Mouse (Mus musculus): ENCODE results near the gene Plch2. TPM values are rescaled to one million over a fixed set of nuclear protein-coding genes. Genes with fewer than 3 reads are reported as not detected.

Gene Plch2
- polyA plus RNA-seq (2015; fragmentation: Nextera tagmentation; extraction: Ambion mirVana) = 3.6 and 3.8 TPM in 2 replicates

DNA sequence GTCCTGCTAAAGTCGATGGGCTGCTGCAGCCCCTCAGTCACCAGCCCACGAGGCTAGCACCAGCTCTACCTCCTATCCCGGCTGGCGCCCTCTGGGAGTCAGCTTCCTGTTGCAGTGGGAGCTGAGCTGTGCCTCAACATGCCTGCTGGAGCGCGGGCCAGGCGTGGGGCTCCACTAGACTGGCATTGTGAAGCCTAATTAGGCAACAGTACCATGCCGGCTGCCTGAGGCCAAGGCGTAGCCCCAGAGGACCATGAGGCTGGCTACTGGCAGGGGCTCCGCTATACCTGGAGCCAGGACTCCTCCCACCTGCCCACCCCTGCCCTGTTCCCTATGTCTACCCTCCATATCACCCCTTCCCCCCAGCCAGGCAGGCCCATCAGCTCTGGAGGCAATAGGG, at the start of gene Plch2:
Plch2 (minus strand) TSS at position 61 of the 400 bp plus-strand sequence.
- H3K27ac ChIP-seq (ENCODE audit: low read length) = no peak within 1 kb of the TSS
- no peak within 1 kb of the TSS for H3K9ac ChIP-seq (replicated peaks; ENCODE audit: low read length)
- no peak; the same call in 1 of the 2 replicates for ATAC-seq (ENCODE audit: low FRiP score, low TSS enrichment)
- H3K9me3 ChIP-seq (ENCODE audit: low read length) = no peaks in the 10 kb centered on the region
- no peak within 1 kb of the TSS for H3K4me3 ChIP-seq (ENCODE audit: low read length)
- 65% methylated on average over 10 of the region's 10 CpGs for WGBS
- no peaks in the 10 kb centered on the region for H3K4me1 ChIP-seq (ENCODE audit: insufficient read depth, low read length)
- H3K36me3 ChIP-seq (ENCODE audit: insufficient read depth, low read length) = no peaks in the 10 kb centered on the region
- H3K27me3 ChIP-seq (ENCODE audit: insufficient read depth, low read length) = no peaks in the 10 kb centered on the region
- no peak within 1 kb of the TSS for H3K4me2 ChIP-seq (replicated peaks; ENCODE audit: low read depth, low read length)

GRCm38 (mm10) chr4:155098572-155098971, 42.0 kb upstream of the Plch2 start:
- no peaks in the 10 kb centered on the region for H3K27me3 ChIP-seq (ENCODE audit: insufficient read depth, low read length)
- ATAC-seq (ENCODE audit: low FRiP score, low TSS enrichment) = no peak
- H3K9ac ChIP-seq (replicated peaks; ENCODE audit: low read length) = no peak overlapping the region
- H3K4me1 ChIP-seq (ENCODE audit: insufficient read depth, low read length) = peaks cover 9% of the 10 kb centered on the region
- no peaks in the 10 kb centered on the region for H3K36me3 ChIP-seq (ENCODE audit: insufficient read depth, low read length)
- no peak overlapping the region for H3K27ac ChIP-seq (ENCODE audit: low read length)
- no peaks in the 10 kb centered on the region for H3K9me3 ChIP-seq (ENCODE audit: low read length)
- no peak overlapping the region for H3K4me3 ChIP-seq (ENCODE audit: low read length)
- H3K4me2 ChIP-seq (replicated peaks; ENCODE audit: low read depth, low read length) = no peak overlapping the region
- WGBS = 65% methylated on average over 4 of the region's 4 CpGs

GRCm38 (mm10) chr4:155097452-155097851, 40.9 kb upstream of the Plch2 start:
- Histone ChIP-seq H3K27me3 (ENCODE audit: insufficient read depth, low read length) (no peaks in the 10 kb centered on the region), H3K9ac (replicated peaks; ENCODE audit: low read length) (no peak overlapping the region), H3K27ac (ENCODE audit: low read length) (no peak overlapping the region), H3K36me3 (ENCODE audit: insufficient read depth, low read length) (no peaks in the 10 kb centered on the region), H3K4me3 (ENCODE audit: low read length) (no peak overlapping the region), H3K4me1 (ENCODE audit: insufficient read depth, low read length) (peaks cover 9% of the 10 kb centered on the region), H3K9me3 (ENCODE audit: low read length) (no peaks in the 10 kb centered on the region), H3K4me2 (replicated peaks; ENCODE audit: low read depth, low read length) (no peak overlapping the region)
- ATAC-seq (ENCODE audit: low FRiP score, low TSS enrichment) = no peak
- 81% methylated on average over 6 of the region's 6 CpGs for WGBS

- no peaks in the 10 kb centered on the region for H3K27me3 ChIP-seq (ENCODE audit: insufficient read depth, low read length)
- no peak overlapping the region for H3K4me2 ChIP-seq (replicated peaks; ENCODE audit: low read depth, low read length)
- 63% methylated on average over 8 of the region's 8 CpGs for WGBS
- H3K9me3 ChIP-seq (ENCODE audit: low read length) = no peaks in the 10 kb centered on the region
- no peak overlapping the region for H3K27ac ChIP-seq (ENCODE audit: low read length)
- peaks cover 9% of the 10 kb centered on the region for H3K4me1 ChIP-seq (ENCODE audit: insufficient read depth, low read length)
- no peaks in the 10 kb centered on the region for H3K36me3 ChIP-seq (ENCODE audit: insufficient read depth, low read length)
- ATAC-seq (ENCODE audit: low FRiP score, low TSS enrichment) = no peak
- H3K9ac ChIP-seq (replicated peaks; ENCODE audit: low read length) = no peak overlapping the region
- H3K4me3 ChIP-seq (ENCODE audit: low read length) = no peak overlapping the region
Observed at GRCm38 (mm10) chr4:155095967-155096366, 39.4 kb upstream of the Plch2 start.

DNA sequence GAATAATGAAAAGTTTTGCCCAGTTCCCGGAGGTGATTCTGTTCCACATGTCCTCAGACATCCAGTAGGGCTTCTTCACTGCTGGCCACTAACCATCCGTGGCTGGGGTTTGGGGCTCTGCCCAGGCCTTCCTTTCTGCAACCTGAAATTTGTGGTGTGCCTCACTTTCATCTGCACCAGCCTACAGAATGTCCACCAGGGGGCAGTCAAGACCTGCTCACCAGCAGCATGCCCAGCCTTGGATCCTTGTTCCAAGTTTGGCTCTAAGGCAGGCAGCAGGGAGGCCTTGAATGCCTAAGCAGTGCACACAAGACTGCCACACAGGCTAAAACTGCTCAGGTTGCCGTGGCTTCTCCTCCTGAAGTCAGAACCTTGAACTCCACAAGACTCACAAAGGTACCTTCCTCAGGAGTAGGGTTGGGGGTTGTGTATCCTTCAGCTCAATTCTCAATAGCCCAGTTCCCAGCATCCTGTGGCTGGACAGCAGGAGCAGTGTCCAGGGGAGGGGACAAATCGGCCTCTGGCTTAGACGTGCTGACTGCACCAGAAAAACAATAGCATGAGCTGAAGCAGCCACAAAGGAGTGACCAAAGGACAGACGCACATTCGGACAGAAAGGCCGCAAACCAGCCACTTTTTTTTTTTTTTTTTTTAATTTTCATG, 38.8 kb upstream of the Plch2 start:
- 39% methylated on average over 8 of the region's 8 CpGs for WGBS
- H3K4me2 ChIP-seq (replicated peaks; ENCODE audit: low read depth, low read length) = no peak overlapping the region
- H3K36me3 ChIP-seq (ENCODE audit: insufficient read depth, low read length) = no peaks in the 10 kb centered on the region
- H3K27ac ChIP-seq (ENCODE audit: low read length) = no peak overlapping the region
- peaks cover 9% of the 10 kb centered on the region for H3K4me1 ChIP-seq (ENCODE audit: insufficient read depth, low read length)
- no peaks in the 10 kb centered on the region for H3K27me3 ChIP-seq (ENCODE audit: insufficient read depth, low read length)
- ATAC-seq (ENCODE audit: low FRiP score, low TSS enrichment) = peak; percentile 73
- H3K9ac ChIP-seq (replicated peaks; ENCODE audit: low read length) = no peak overlapping the region
- no peaks in the 10 kb centered on the region for H3K9me3 ChIP-seq (ENCODE audit: low read length)
- no peak overlapping the region for H3K4me3 ChIP-seq (ENCODE audit: low read length)

GRCm38 (mm10) chr4:155094565-155094964, 38.0 kb upstream of the Plch2 start:
- peaks cover 3% of the 10 kb centered on the region; the same call in 1 of the 2 replicates for H3K36me3 ChIP-seq (ENCODE audit: insufficient read depth, low read length)
- no peak overlapping the region for H3K4me2 ChIP-seq (replicated peaks; ENCODE audit: low read depth, low read length)
- H3K9me3 ChIP-seq (ENCODE audit: low read length) = no peaks in the 10 kb centered on the region
- no peaks in the 10 kb centered on the region for H3K27me3 ChIP-seq (ENCODE audit: insufficient read depth, low read length)
- H3K9ac ChIP-seq (replicated peaks; ENCODE audit: low read length) = no peak overlapping the region
- ATAC-seq (ENCODE audit: low FRiP score, low TSS enrichment) = peak; percentile 62
- H3K4me1 ChIP-seq (ENCODE audit: insufficient read depth, low read length) = peaks cover 9% of the 10 kb centered on the region
- WGBS = 63% methylated on average over 3 of the region's 3 CpGs
- H3K4me3 ChIP-seq (ENCODE audit: low read length) = no peak overlapping the region
- no peak overlapping the region for H3K27ac ChIP-seq (ENCODE audit: low read length)

DNA sequence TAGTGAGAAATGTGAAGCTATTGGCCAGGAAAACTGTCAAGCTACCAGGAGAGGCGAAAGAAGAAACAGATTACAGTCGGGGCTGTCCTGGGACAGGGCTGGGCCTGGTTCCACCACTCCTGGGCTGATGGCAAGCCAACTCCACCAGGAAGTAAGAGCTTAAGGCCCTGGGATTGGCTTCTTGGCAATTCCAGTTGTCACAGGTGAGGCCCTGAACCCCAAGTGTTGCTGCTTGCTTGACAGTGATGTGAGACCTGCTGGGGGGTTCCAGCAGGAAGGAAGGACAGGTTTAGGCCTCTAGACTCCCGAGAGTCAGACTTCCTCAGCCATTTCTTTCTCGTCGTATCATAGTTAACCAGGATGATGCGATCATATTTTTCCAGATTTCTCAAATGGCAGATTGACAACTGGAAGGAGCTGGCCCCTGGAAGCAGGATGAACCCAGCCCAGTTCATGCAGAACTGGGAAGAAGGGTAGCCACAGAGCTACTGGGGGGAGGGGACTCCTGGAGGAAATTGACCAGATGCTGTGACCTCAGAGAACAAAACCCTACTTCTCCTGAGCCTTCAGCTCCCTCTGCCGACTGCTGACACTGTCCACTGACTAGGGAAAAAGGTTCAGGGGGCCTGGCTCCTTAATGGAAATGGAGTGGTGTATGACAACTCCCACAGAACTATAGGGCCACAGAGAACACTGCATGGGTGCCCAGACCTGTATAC, 37.0 kb upstream of the Plch2 start:
- H3K9ac ChIP-seq (replicated peaks; ENCODE audit: low read length) = no peak overlapping the region
- H3K27ac ChIP-seq (ENCODE audit: low read length) = no peak overlapping the region
- H3K4me1 ChIP-seq (ENCODE audit: insufficient read depth, low read length) = peaks cover 9% of the 10 kb centered on the region
- ATAC-seq (ENCODE audit: low FRiP score, low TSS enrichment) = no peak
- H3K36me3 ChIP-seq (ENCODE audit: insufficient read depth, low read length) = peaks cover 3% of the 10 kb centered on the region; the same call in 1 of the 2 replicates
- WGBS = 80% methylated on average over 7 of the region's 7 CpGs
- H3K9me3 ChIP-seq (ENCODE audit: low read length) = no peaks in the 10 kb centered on the region
- no peaks in the 10 kb centered on the region for H3K27me3 ChIP-seq (ENCODE audit: insufficient read depth, low read length)
- H3K4me3 ChIP-seq (ENCODE audit: low read length) = no peak overlapping the region
- no peak overlapping the region for H3K4me2 ChIP-seq (replicated peaks; ENCODE audit: low read depth, low read length)

GRCm38 (mm10) chr4:155092718-155093430, 36.3 kb upstream of the Plch2 start:
- Histone ChIP-seq H3K36me3 (ENCODE audit: insufficient read depth, low read length) (peaks cover 3% of the 10 kb centered on the region; the same call in 1 of the 2 replicates), H3K4me3 (ENCODE audit: low read length) (no peak overlapping the region), H3K9ac (replicated peaks; ENCODE audit: low read length) (no peak overlapping the region), H3K27me3 (ENCODE audit: insufficient read depth, low read length) (no peaks in the 10 kb centered on the region), H3K27ac (ENCODE audit: low read length) (no peak overlapping the region), H3K4me2 (replicated peaks; ENCODE audit: low read depth, low read length) (no peak overlapping the region), H3K4me1 (ENCODE audit: insufficient read depth, low read length) (peaks cover 9% of the 10 kb centered on the region), H3K9me3 (ENCODE audit: low read length) (no peaks in the 10 kb centered on the region)
- WGBS = 90% methylated on average over 19 of the region's 19 CpGs
- ATAC-seq (ENCODE audit: low FRiP score, low TSS enrichment) = no peak

DNA sequence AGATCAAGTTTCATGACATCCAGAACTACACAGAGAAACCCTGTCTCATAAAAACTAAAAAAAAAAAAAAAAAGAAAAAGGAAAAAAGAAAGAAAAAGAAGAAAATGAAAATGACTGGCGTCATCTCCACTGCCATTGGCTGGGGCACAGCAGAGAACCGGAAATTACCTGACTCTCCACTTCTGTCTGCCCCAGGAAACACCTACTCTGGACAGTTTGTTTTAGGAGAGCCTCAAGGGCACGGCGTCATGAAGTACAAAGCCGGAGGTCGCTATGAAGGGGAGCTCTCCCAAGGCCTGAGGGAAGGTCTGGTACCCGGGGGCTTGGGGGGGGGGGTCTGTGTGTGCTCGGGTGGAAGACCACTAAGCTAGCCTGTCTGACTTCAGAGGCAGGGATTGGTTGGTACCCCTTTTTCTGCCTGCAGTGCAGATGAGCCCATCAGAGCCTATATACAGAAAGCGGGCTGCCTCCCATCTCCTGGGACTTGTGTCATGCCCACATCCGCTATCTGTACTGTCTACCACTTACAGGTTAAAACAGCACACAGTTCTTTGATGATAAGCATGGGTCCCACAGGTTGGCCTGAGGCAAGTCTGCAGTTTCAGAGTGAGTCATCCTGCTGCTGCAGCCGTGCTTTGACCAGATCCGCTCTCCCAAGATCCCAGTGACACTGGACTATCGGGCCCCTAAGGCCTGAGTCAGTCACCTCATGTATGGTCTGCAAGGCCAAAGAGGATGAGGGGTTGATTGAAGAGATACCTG, 34.3 kb upstream of the Plch2 start:
- no peak for ATAC-seq (ENCODE audit: low FRiP score, low TSS enrichment)
- H3K4me1 ChIP-seq (ENCODE audit: insufficient read depth, low read length) = peaks cover 13% of the 10 kb centered on the region
- peaks cover 3% of the 10 kb centered on the region; the same call in 1 of the 2 replicates for H3K36me3 ChIP-seq (ENCODE audit: insufficient read depth, low read length)
- no peak overlapping the region for H3K27ac ChIP-seq (ENCODE audit: low read length)
- no peak overlapping the region for H3K4me3 ChIP-seq (ENCODE audit: low read length)
- H3K9me3 ChIP-seq (ENCODE audit: low read length) = no peaks in the 10 kb centered on the region
- no peaks in the 10 kb centered on the region for H3K27me3 ChIP-seq (ENCODE audit: insufficient read depth, low read length)
- WGBS = 90% methylated on average over 13 of the region's 13 CpGs
- no peak overlapping the region for H3K9ac ChIP-seq (replicated peaks; ENCODE audit: low read length)
- no peak overlapping the region for H3K4me2 ChIP-seq (replicated peaks; ENCODE audit: low read depth, low read length)

Measured in kidney, embryonic 16.5 days (tissue).